Mouse (Mus musculus) limb, embryonic 12.5 days (tissue): ENCODE data around the gene Fibp. TPM values are rescaled to one million over a fixed set of nuclear protein-coding genes. Genes with fewer than 3 reads are reported as not detected.

ENCODE experiments used
- ATAC-seq: fragments of 200-750 bp; cut with Nextera tagmentation; 2 replicates; pipeline ENCODE4 v1.8.0; 2017; ENCODE audit warnings: low read depth, moderate TSS enrichment; ENCODE audit not compliant: insufficient number of reproducible peaks, insufficient read depth, low FRiP score, low TSS enrichment
- H3K27ac ChIP-seq: fragments of 300-500 bp; sonication (generic); 2 replicates; pipeline ENCODE4 v1.5.1; 2016; ENCODE audit warnings: mild to moderate bottlenecking, moderate library complexity
- H3K27me3 ChIP-seq: fragments of 300-500 bp; sonication (generic); 2 replicates; pipeline ENCODE4 v1.6.1; 2016; ENCODE audit warnings: mild to moderate bottlenecking, moderate library complexity
- H3K36me3 ChIP-seq: fragments of 300-500 bp; sonication (generic); 2 replicates; pipeline ENCODE4 v1.6.1; 2016; ENCODE audit warnings: mild to moderate bottlenecking, moderate library complexity
- H3K4me1 ChIP-seq: fragments of 300-500 bp; sonication (generic); replicated peaks from 2 replicates; pipeline ENCODE4 v1.6.1; 2016
- H3K4me2 ChIP-seq: fragments of 300-500 bp; sonication (generic); 2 replicates; pipeline ENCODE4 v1.6.1; 2016; ENCODE audit warnings: mild to moderate bottlenecking, moderate library complexity
- H3K4me3 ChIP-seq: fragments of 300-500 bp; sonication (generic); replicated peaks from 2 replicates; pipeline ENCODE4 v1.5.1; 2016; ENCODE audit warnings: mild to moderate bottlenecking
- H3K9ac ChIP-seq: fragments of 300-500 bp; sonication (generic); replicated peaks from 2 replicates; pipeline ENCODE4 v1.6.1; 2016; ENCODE audit warnings: mild to moderate bottlenecking, moderate library complexity
- H3K9me3 ChIP-seq: fragments of 300-500 bp; sonication (generic); 2 replicates; pipeline ENCODE4 v1.6.1; 2016; ENCODE audit warnings: mild to moderate bottlenecking, moderate library complexity
- WGBS: fragments of 180-500 bp; shearing (Covaris S2); methylation state at CpG from one replicate; pipeline ENCODE4 v1.1.7; 2016; 5-methylcytosine and 5-hydroxymethylcytosine counted together
- polyA plus RNA-seq: library from polyadenylated mRNA; unstranded; fragments of >200 nt; fragmentation: Nextera tagmentation; extraction: Ambion mirVana; gene quantifications from 2 replicates; pipeline ENCODE4 v1.2.1, GENCODE M21; 2016

Gene Fibp
- polyA plus RNA-seq, 1 experiment from 2014 or later = 140 TPM

- peaks cover 28% of the 10 kb centered on the region for H3K9me3 ChIP-seq
- H3K4me3 ChIP-seq = peak overlapping the region; percentile 45
- 49% methylated on average over 14 of the region's 15 CpGs for WGBS
- H3K9ac ChIP-seq = peak overlapping the region; percentile 50
- no peaks in the 10 kb centered on the region for H3K36me3 ChIP-seq
- H3K4me1 ChIP-seq = peaks cover 15% of the 10 kb centered on the region
- no peaks in the 10 kb centered on the region for H3K27me3 ChIP-seq
- H3K4me2 ChIP-seq = peak overlapping the region; percentile 63
- no peak for ATAC-seq
- no peak overlapping the region for H3K27ac ChIP-seq
Measured at GRCm38 (mm10) chr19:5511074-5511632, 50.7 kb downstream of the Fibp start.

GRCm38 (mm10) chr19:5512091-5513004 lies 51.9 kb downstream of the Fibp start:
- peaks cover 28% of the 10 kb centered on the region for H3K9me3 ChIP-seq
- H3K36me3 ChIP-seq = no peaks in the 10 kb centered on the region
- H3K27me3 ChIP-seq = no peaks in the 10 kb centered on the region
- WGBS = 89% methylated on average over 12 of the region's 12 CpGs
- H3K9ac ChIP-seq = no peak overlapping the region
- no peak for ATAC-seq
- H3K27ac ChIP-seq = no peak overlapping the region
- H3K4me1 ChIP-seq = peaks cover 15% of the 10 kb centered on the region
- H3K4me2 ChIP-seq = no peak overlapping the region
- H3K4me3 ChIP-seq = no peak overlapping the region

GRCm38 (mm10) chr19:5513005-5513349 lies 52.6 kb downstream of the Fibp start:
- no peaks in the 10 kb centered on the region for H3K36me3 ChIP-seq
- no peak overlapping the region for H3K27ac ChIP-seq
- peaks cover 28% of the 10 kb centered on the region for H3K9me3 ChIP-seq
- WGBS = 83% methylated on average over 3 of the region's 3 CpGs
- H3K4me1 ChIP-seq = peaks cover 15% of the 10 kb centered on the region
- H3K4me3 ChIP-seq = no peak overlapping the region
- no peaks in the 10 kb centered on the region for H3K27me3 ChIP-seq
- ATAC-seq = no peak
- H3K4me2 ChIP-seq = no peak overlapping the region
- H3K9ac ChIP-seq = no peak overlapping the region

Other genes with a start within 250 kb of the Fibp start
- 25.9 and 32.2 TPM in 2 replicates for gene Pacs1, start 187.5 kb upstream of the Fibp start, polyA plus RNA-seq
- 380 and 389 TPM in 2 replicates for gene Sf3b2, start 165.2 kb upstream of the Fibp start, polyA plus RNA-seq
- 6.1 and 6.7 TPM in 2 replicates for gene Gal3st3, start 162.3 kb upstream of the Fibp start, polyA plus RNA-seq
- not detected in 2 replicates for gene Catsper1, start 124.9 kb upstream of the Fibp start, polyA plus RNA-seq
- 1.4 and 1.9 TPM in 2 replicates for gene Cst6, start 111.0 kb upstream of the Fibp start, polyA plus RNA-seq
- 68.6 and 73.5 TPM in 2 replicates for gene Eif1ad, start 93.9 kb upstream of the Fibp start, polyA plus RNA-seq
- 453 and 465 TPM in 2 replicates for gene Banf1, start 93.4 kb upstream of the Fibp start, polyA plus RNA-seq
- 111 and 118 TPM in 2 replicates for gene Sart1, start 71.9 kb upstream of the Fibp start, polyA plus RNA-seq
- gene Tsga10ip, start 58.1 kb upstream of the Fibp start, polyA plus RNA-seq = 0.20 TPM in 2 replicates
- gene Drap1, start 35.6 kb upstream of the Fibp start, polyA plus RNA-seq = 310 and 324 TPM in 2 replicates
- gene AI837181, start 35.5 kb upstream of the Fibp start, polyA plus RNA-seq = 65.0 and 69.1 TPM in 2 replicates
- gene Fosl1, start 13.1 kb upstream of the Fibp start, polyA plus RNA-seq = not detected in 2 replicates
- gene Ccdc85b, start 2.7 kb upstream of the Fibp start, polyA plus RNA-seq = 10.4 and 10.8 TPM in 2 replicates
- 2.2 and 2.9 TPM in 2 replicates for gene Ctsw, start 7.9 kb downstream of the Fibp start, polyA plus RNA-seq
- gene Efemp2, start 13.3 kb downstream of the Fibp start, polyA plus RNA-seq = 138 and 139 TPM in 2 replicates
- gene Mus81, start 27.8 kb downstream of the Fibp start, polyA plus RNA-seq = 43.4 and 43.7 TPM in 2 replicates
- gene Cfl1, start 29.8 kb downstream of the Fibp start, polyA plus RNA-seq = 2,525 and 2,543 TPM in 2 replicates
- gene 1700020D05Rik, start 43.2 kb downstream of the Fibp start, polyA plus RNA-seq = 0.20 and 0.42 TPM in 2 replicates
- 9.3 and 10.1 TPM in 2 replicates for gene Snx32, start 49.9 kb downstream of the Fibp start, polyA plus RNA-seq
- gene Ovol1, start 100.0 kb downstream of the Fibp start, polyA plus RNA-seq = 1.2 TPM in 2 replicates
- 1.8 TPM in 2 replicates for gene Ap5b1, start 107.4 kb downstream of the Fibp start, polyA plus RNA-seq
- gene Rnaseh2c, start 141.3 kb downstream of the Fibp start, polyA plus RNA-seq = 171 and 193 TPM in 2 replicates
- gene Kat5, start 149.6 kb downstream of the Fibp start, polyA plus RNA-seq = 56.3 and 60.1 TPM in 2 replicates
- 44.7 and 45.9 TPM in 2 replicates for gene Rela, start 176.9 kb downstream of the Fibp start, polyA plus RNA-seq
- gene Sipa1, start 203.1 kb downstream of the Fibp start, polyA plus RNA-seq = 26.5 and 27.6 TPM in 2 replicates
- 19.4 and 19.6 TPM in 2 replicates for gene Map3k11, start 228.1 kb downstream of the Fibp start, polyA plus RNA-seq
- 35.9 and 38.3 TPM in 2 replicates for gene Pcnx3, start 228.3 kb downstream of the Fibp start, polyA plus RNA-seq
- gene Kcnk7, start 243.8 kb downstream of the Fibp start, polyA plus RNA-seq = 0.40 TPM in 1 of 2 replicates, not detected in the other